8 mouse cellular contexts compared by ENCODE assay signal in the genomic region with DNA sequence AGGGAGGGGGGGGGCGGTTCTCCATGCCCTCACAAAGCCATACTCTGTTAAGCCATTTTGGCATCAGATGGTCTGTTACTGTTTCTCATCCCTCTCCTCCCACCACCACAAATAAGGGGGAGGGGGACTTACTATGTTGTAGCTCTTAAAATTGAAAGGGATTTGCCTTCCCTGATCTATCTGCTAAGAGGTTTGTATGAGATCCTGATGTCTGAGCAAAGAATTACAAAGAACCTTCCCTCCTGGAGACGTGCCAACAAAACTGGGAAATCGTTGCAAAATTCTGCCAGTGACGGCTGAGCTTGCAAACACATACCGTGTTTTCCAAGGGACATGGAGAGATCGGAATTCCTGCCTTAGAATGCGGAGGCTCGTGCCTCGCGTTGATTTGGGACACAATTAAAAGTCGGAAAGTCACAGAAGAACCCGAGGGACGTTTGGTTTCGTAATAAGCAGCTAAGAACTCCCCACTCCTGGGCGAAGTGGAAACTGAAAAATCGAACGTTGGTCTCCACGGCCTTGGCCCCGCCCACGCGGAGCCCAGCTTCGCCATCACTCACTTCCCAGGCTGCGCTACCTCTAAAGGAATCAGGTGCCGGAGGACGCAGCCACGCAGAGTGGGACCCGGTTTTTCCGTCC. TPM values are rescaled to one million over a fixed set of nuclear protein-coding genes. Genes with fewer than 3 reads are reported as not detected.
DNase-seq lines count a peak whose midpoint lies in the region; ATAC-seq and TF ChIP-seq lines count a peak whose summit lies in the region.

No protein-coding gene starts in this region.

- H3K27me3 ChIP-seq in heart, embryonic 14.5 days (ENCODE audit: control insufficient read depth, insufficient read depth, low read length), result no peaks in the 10 kb centered on the region
- H3K27me3 ChIP-seq in kidney, postnatal 0 days (ENCODE audit: insufficient read depth, low read length), result no peaks in the 10 kb centered on the region
- no peaks in the 10 kb centered on the region for H3K27me3 ChIP-seq in liver, embryonic 12.5 days (replicated peaks)
- no peaks in the 10 kb centered on the region for H3K27me3 ChIP-seq in myocyte (ENCODE audit: control insufficient read depth, insufficient read depth, insufficient read length)
- H3K27me3 ChIP-seq in stomach, embryonic 14.5 days (ENCODE audit: control insufficient read depth, insufficient read depth, low read length), result no peaks in the 10 kb centered on the region

- WGBS in heart, embryonic 14.5 days, result under 1% methylated on average over 28 of the region's 28 CpGs
- WGBS in kidney, postnatal 0 days, result under 1% methylated on average over 28 of the region's 28 CpGs
- WGBS in liver, embryonic 12.5 days (ENCODE audit: insufficient replicate concordance), result 2% methylated on average over 28 of the region's 28 CpGs
- under 1% methylated on average over 28 of the region's 28 CpGs for WGBS in stomach, embryonic 14.5 days

- no peak for ATAC-seq in heart, embryonic 14.5 days (ENCODE audit: insufficient number of reproducible peaks, insufficient read depth, low FRiP score, low read depth)
- no peak for ATAC-seq in kidney, postnatal 0 days (replicated peaks; ENCODE audit: low FRiP score, low read depth)
- ATAC-seq in liver, embryonic 12.5 days, result no peak
- ATAC-seq in stomach, embryonic 14.5 days (ENCODE audit: insufficient number of reproducible peaks, insufficient read depth, low FRiP score, low read depth), result no peak

- H3K4me2 ChIP-seq in heart, embryonic 14.5 days (ENCODE audit: low read length), result peak overlapping the region; percentile 83
- H3K4me2 ChIP-seq in kidney, postnatal 0 days (ENCODE audit: low read length), result peak overlapping the region; percentile 79
- peak overlapping the region; percentile 98 for H3K4me2 ChIP-seq in liver, embryonic 12.5 days
- H3K4me2 ChIP-seq in myocyte (ENCODE audit: low read depth), result peak overlapping the region; percentile 83
- peak overlapping the region; percentile 68 for H3K4me2 ChIP-seq in stomach, embryonic 14.5 days (replicated peaks; ENCODE audit: low read depth, low read length)

- peaks cover 15 to 27% of the 10 kb centered on the region in 2 experiments for H3K4me1 ChIP-seq in heart, embryonic 14.5 days (ENCODE audit: control insufficient read depth in 2 of 2, insufficient read depth in 2 of 2, low read length in 2 of 2)
- H3K4me1 ChIP-seq in kidney, postnatal 0 days (replicated peaks; ENCODE audit: insufficient read depth, low read length), result peaks cover 15% of the 10 kb centered on the region
- H3K4me1 ChIP-seq in liver, embryonic 12.5 days, result peaks cover 82% of the 10 kb centered on the region
- H3K4me1 ChIP-seq in stomach, embryonic 14.5 days (ENCODE audit: control insufficient read depth, insufficient read depth, low read length), result peaks cover 16% of the 10 kb centered on the region; the same call in 1 of the 2 replicates

- peaks cover 22% of the 10 kb centered on the region for H3K79me2 ChIP-seq in myocyte (ENCODE audit: control insufficient read depth, insufficient read depth)

- TF ChIP-seq CTCF in kidney, postnatal 0 days (IDR thresholded peaks at IDR 0.05; ENCODE audit: low read depth), result no peak

- H3K9me3 ChIP-seq in heart, embryonic 14.5 days (ENCODE audit: control insufficient read depth, low read length), result no peaks in the 10 kb centered on the region
- H3K9me3 ChIP-seq in kidney, postnatal 0 days (replicated peaks; ENCODE audit: low read length), result no peaks in the 10 kb centered on the region
- no peaks in the 10 kb centered on the region for H3K9me3 ChIP-seq in liver, embryonic 12.5 days (replicated peaks)
- no peaks in the 10 kb centered on the region for H3K9me3 ChIP-seq in stomach, embryonic 14.5 days (ENCODE audit: control insufficient read depth, low read depth, low read length)

- TF ChIP-seq POLR2A in myocyte (IDR thresholded peaks at IDR 0.05; ENCODE audit: insufficient read length, low read depth), result no peak

- peak overlapping the region; percentile 93 to 97 for H3K27ac ChIP-seq in heart, embryonic 14.5 days (replicated peaks in 1 of 2; ENCODE audit: control insufficient read depth in 1 of 2, insufficient read depth in 1 of 2, low read depth in 2 of 2, low read length in 2 of 2)
- peak overlapping the region; percentile 90 for H3K27ac ChIP-seq in kidney, postnatal 0 days
- peak overlapping the region; percentile 87 for H3K27ac ChIP-seq in liver, embryonic 12.5 days
- H3K27ac ChIP-seq in stomach, embryonic 14.5 days (ENCODE audit: low read length), result peak overlapping the region; percentile 84

- H3K36me3 ChIP-seq in heart, embryonic 14.5 days (ENCODE audit: control insufficient read depth, insufficient read depth, low read length), result no peaks in the 10 kb centered on the region
- H3K36me3 ChIP-seq in kidney, postnatal 0 days (ENCODE audit: insufficient read depth, low read length), result no peaks in the 10 kb centered on the region
- H3K36me3 ChIP-seq in liver, embryonic 12.5 days, result no peaks in the 10 kb centered on the region
- no peaks in the 10 kb centered on the region for H3K36me3 ChIP-seq in myocyte (ENCODE audit: control insufficient read depth, insufficient read depth)
- no peaks in the 10 kb centered on the region for H3K36me3 ChIP-seq in stomach, embryonic 14.5 days (ENCODE audit: control insufficient read depth, insufficient read depth, low read length)

- H3K4me3 ChIP-seq in heart, embryonic 14.5 days (ENCODE audit: control insufficient read depth in 1 of 2, insufficient read depth in 1 of 2, low read depth in 1 of 2, low read length in 2 of 2), result peak overlapping the region; percentile 61 to 94
- H3K4me3 ChIP-seq in kidney, postnatal 0 days (replicated peaks; ENCODE audit: low read depth, low read length), result peak overlapping the region; percentile 80
- peak overlapping the region; percentile 100 for H3K4me3 ChIP-seq in liver, embryonic 12.5 days
- peak overlapping the region; percentile 44 for H3K4me3 ChIP-seq in myocyte
- peak overlapping the region; percentile 42 for H3K4me3 ChIP-seq in stomach, embryonic 14.5 days (ENCODE audit: low read depth, low read length)

- peak overlapping the region; percentile 98 for H3K9ac ChIP-seq in heart, embryonic 14.5 days (ENCODE audit: low read length)
- peak overlapping the region; percentile 71 for H3K9ac ChIP-seq in kidney, postnatal 0 days (ENCODE audit: low read depth, low read length)
- H3K9ac ChIP-seq in liver, embryonic 12.5 days, result peak overlapping the region; percentile 99
- H3K9ac ChIP-seq in stomach, embryonic 14.5 days (replicated peaks; ENCODE audit: low read depth, low read length), result peak overlapping the region; percentile 32

- peak; percentile 18 for DNase-seq in cerebellum, adult 8-10 months
- no peak for DNase-seq in cerebellum, adult 9-11 months
- peak; percentile 61 for DNase-seq in fat pad, adult 2 months (ENCODE audit: extremely low read depth, low read depth, low spot score)
- peak; percentile 87 for DNase-seq in kidney, postnatal 0 days (ENCODE audit: low spot score)

- no peak overlapping the region for H3ac ChIP-seq in myocyte (ENCODE audit: control insufficient read depth, insufficient read length)

TF ChIP-seq in myocyte, 11 proteins besides CTCF, POLR2A, EP300 and RAD21:
- no peak for TF ChIP-seq SRF (IDR thresholded peaks at IDR 0.05; ENCODE audit: control insufficient read depth, insufficient read length, low read depth)
- no peak for TF ChIP-seq REST (IDR thresholded peaks at IDR 0.05; ENCODE audit: insufficient read depth, insufficient read length)
- no peak for TF ChIP-seq TCF3 (IDR thresholded peaks at IDR 0.05; ENCODE audit: insufficient read length, low read depth)
- no peak for TF ChIP-seq MYOG (IDR thresholded peaks at IDR 0.05; ENCODE audit: control insufficient read depth in 1 of 3, insufficient read depth in 1 of 3, insufficient read length in 2 of 3, low read depth in 2 of 3)
- TF ChIP-seq E2F4 (IDR thresholded peaks at IDR 0.05; ENCODE audit: insufficient read depth), result no peak
- no peak for TF ChIP-seq MYOD1 (IDR thresholded peaks at IDR 0.05; ENCODE audit: control insufficient read depth in 1 of 3, insufficient read length in 2 of 3, low read depth in 2 of 3)
- TF ChIP-seq TCF12 (IDR thresholded peaks at IDR 0.05; ENCODE audit: insufficient read depth, poor library complexity, severe bottlenecking), result no peak
- TF ChIP-seq USF1 (IDR thresholded peaks at IDR 0.05; ENCODE audit: low read depth), result no peak
- TF ChIP-seq MAX (IDR thresholded peaks at IDR 0.05; ENCODE audit: low read depth), result no peak
- TF ChIP-seq CEBPB (IDR thresholded peaks at IDR 0.05; ENCODE audit: insufficient read depth, poor library complexity, severe bottlenecking), result no peak
- no peak for TF ChIP-seq POLR2AphosphoS2 (IDR thresholded peaks at IDR 0.05; ENCODE audit: insufficient read length, low read depth)

RNA-seq across cellular contexts. Expression of gene Zfp217, which starts 14.7 kb away (rescaled TPM):
- polyA plus RNA-seq in heart, embryonic 14.5 days (2014; fragmentation: Nextera tagmentation; extraction: Ambion mirVana), result 3.3 and 3.4 TPM in 2 replicates
- polyA plus RNA-seq in kidney, postnatal 0 days (2015; fragmentation: Nextera tagmentation; extraction: Ambion mirVana), result 3.7 and 4.0 TPM in 2 replicates
- 3.8 and 4.5 TPM in 2 replicates for polyA plus RNA-seq in liver, embryonic 12.5 days (2016; fragmentation: Nextera tagmentation; extraction: Ambion mirVana)
- polyA plus RNA-seq in myocyte (2012; fragmentation: generic; extraction: Trizol), result 5.0 TPM
- polyA plus RNA-seq in stomach, embryonic 14.5 days (2014; fragmentation: Nextera tagmentation; extraction: Ambion mirVana), result 4.1 and 4.5 TPM in 2 replicates

Comparison
In these comparisons a context has a peak if more than half of its experiments do, and no peak if none do; other contexts are left out.
1. H3K4me3 ChIP-seq: peak in every context shown above with its lines; median percentile 100 in liver, embryonic 12.5 days; 80 in kidney, postnatal 0 days; 78 in heart, embryonic 14.5 days; 44 in myocyte; 42 in stomach, embryonic 14.5 days.
2. H3K9ac ChIP-seq: peak in every context shown above with its lines; median percentile 99 in liver, embryonic 12.5 days; 98 in heart, embryonic 14.5 days; 71 in kidney, postnatal 0 days; 32 in stomach, embryonic 14.5 days.